Mouse (Mus musculus) midbrain, embryonic 12.5 days (tissue): ENCODE measurements around the gene Cd59a. TPM values are rescaled to one million over a fixed set of nuclear protein-coding genes. Genes with fewer than 3 reads are reported as not detected.
"Not testable (repeated sequence)": the region's sequence is repeated elsewhere in the genome, so short reads cannot be mapped to it uniquely, and the experiment has no call there.

Experiments
- ATAC-seq: fragments of 200-750 bp; cut with Nextera tagmentation; 2 replicates; pipeline ENCODE4 v1.8.0; 2017; ENCODE audit warnings: low read depth, moderate TSS enrichment, moderate library complexity; ENCODE audit not compliant: low FRiP score
- H3K27ac ChIP-seq: fragments of 300-500 bp; sonication (generic); replicated peaks from 2 replicates; pipeline ENCODE4 v1.5.1; 2016; ENCODE audit warnings: mild to moderate bottlenecking
- H3K27me3 ChIP-seq: fragments of 300-500 bp; sonication (generic); 2 replicates; pipeline ENCODE4 v1.6.1; 2016; ENCODE audit warnings: mild to moderate bottlenecking
- H3K36me3 ChIP-seq: fragments of 300-500 bp; sonication (generic); 2 replicates; pipeline ENCODE4 v1.6.1; 2016
- H3K4me1 ChIP-seq: fragments of 300-500 bp; sonication (generic); 2 replicates; pipeline ENCODE4 v1.6.1; 2016
- H3K4me2 ChIP-seq: fragments of 300-500 bp; sonication (generic); replicated peaks from 2 replicates; pipeline ENCODE4 v1.6.1; 2016; ENCODE audit warnings: mild to moderate bottlenecking, moderate library complexity
- H3K4me3 ChIP-seq: fragments of 300-500 bp; sonication (generic); 2 replicates; pipeline ENCODE4 v1.5.1; 2016; ENCODE audit warnings: mild to moderate bottlenecking
- H3K9ac ChIP-seq: fragments of 300-500 bp; sonication (generic); replicated peaks from 2 replicates; pipeline ENCODE4 v1.6.1; 2016; ENCODE audit warnings: mild to moderate bottlenecking, moderate library complexity
- H3K9me3 ChIP-seq: fragments of 300-500 bp; sonication (generic); 2 replicates; pipeline ENCODE4 v1.6.1; 2016; ENCODE audit warnings: mild to moderate bottlenecking
- WGBS: fragments of 180-500 bp; shearing (Covaris S2); methylation state at CpG from one replicate; pipeline ENCODE4 v1.1.7; 2016; 5-methylcytosine and 5-hydroxymethylcytosine counted together
- polyA plus RNA-seq: library from polyadenylated mRNA; unstranded; fragments of >200 nt; fragmentation: Nextera tagmentation; extraction: Ambion mirVana; gene quantifications from 2 replicates; pipeline ENCODE4 v1.2.1, GENCODE M21; 2016

The Cd59a gene
- polyA plus RNA-seq, 1 experiment from 2014 or later: 22.5 TPM

GRCm38 (mm10) chr2:104082474-104082873, 13.1 kb upstream of the Cd59a start:
- H3K27ac ChIP-seq: no peak overlapping the region
- no peak overlapping the region for H3K4me3 ChIP-seq
- H3K9me3 ChIP-seq: no peaks in the 10 kb centered on the region
- no peaks in the 10 kb centered on the region for H3K4me1 ChIP-seq
- no peak overlapping the region for H3K4me2 ChIP-seq
- ATAC-seq: no peak
- H3K9ac ChIP-seq: no peak overlapping the region; the same call in 1 of the 2 replicates
- H3K36me3 ChIP-seq: no peaks in the 10 kb centered on the region
- no peaks in the 10 kb centered on the region for H3K27me3 ChIP-seq

GRCm38 (mm10) chr2:104084027-104084426, 11.6 kb upstream of the Cd59a start:
- not testable (repeated sequence) for H3K4me2 ChIP-seq, ATAC-seq, H3K9me3 ChIP-seq, H3K27ac ChIP-seq, H3K4me3 ChIP-seq, H3K27me3 ChIP-seq, H3K4me1 ChIP-seq, H3K36me3 ChIP-seq, H3K9ac ChIP-seq

- not testable (repeated sequence) for ATAC-seq, H3K27me3 ChIP-seq, H3K4me2 ChIP-seq, H3K4me3 ChIP-seq, H3K4me1 ChIP-seq, H3K36me3 ChIP-seq, H3K9ac ChIP-seq, H3K9me3 ChIP-seq, H3K27ac ChIP-seq
- 86% methylated on average over 1 of the region's 1 CpGs for WGBS
Measured at GRCm38 (mm10) chr2:104087562-104087961, 8.0 kb upstream of the Cd59a start.

- Histone ChIP-seq H3K4me3 (no peak overlapping the region), H3K27ac (no peak overlapping the region), H3K36me3 (no peaks in the 10 kb centered on the region), H3K4me2 (no peak overlapping the region), H3K9ac (no peak overlapping the region), H3K4me1 (peaks cover 11% of the 10 kb centered on the region), H3K27me3 (no peaks in the 10 kb centered on the region), H3K9me3 (no peaks in the 10 kb centered on the region)
- WGBS: 86% methylated on average over 2 of the region's 2 CpGs
- ATAC-seq: no peak
Measured at GRCm38 (mm10) chr2:104093305-104093704, 2.3 kb upstream of the Cd59a start.

GRCm38 (mm10) chr2:104096256-104096655, 655 bp downstream of the Cd59a start:
- Histone ChIP-seq H3K27me3 (no peaks in the 10 kb centered on the region), H3K9me3 (no peaks in the 10 kb centered on the region), H3K4me1 (peaks cover 11% of the 10 kb centered on the region), H3K4me2 (peak overlapping the region; percentile 55), H3K4me3 (peak overlapping the region; percentile 45), H3K36me3 (no peaks in the 10 kb centered on the region), H3K9ac (peak overlapping the region; percentile 57), H3K27ac (peak overlapping the region; percentile 74)
- no peak for ATAC-seq
- WGBS: 40% methylated on average over 10 of the region's 10 CpGs

- H3K9me3 ChIP-seq, H3K27ac ChIP-seq, H3K4me3 ChIP-seq, ATAC-seq, H3K27me3 ChIP-seq, H3K36me3 ChIP-seq, H3K9ac ChIP-seq: not testable (repeated sequence)
- Histone ChIP-seq H3K4me2 (peak overlapping the region; percentile 55), H3K4me1 (peaks cover 11% of the 10 kb centered on the region)
- 41% methylated on average over 1 of the region's 1 CpGs for WGBS
Measured at GRCm38 (mm10) chr2:104096796-104097195, 1.2 kb downstream of the Cd59a start.

GRCm38 (mm10) chr2:104097396-104097795, 1.8 kb downstream of the Cd59a start:
- not testable (repeated sequence) for ATAC-seq, H3K27me3 ChIP-seq, H3K4me3 ChIP-seq, H3K36me3 ChIP-seq, H3K9me3 ChIP-seq, H3K4me2 ChIP-seq, H3K27ac ChIP-seq, H3K9ac ChIP-seq
- H3K4me1 ChIP-seq: peaks cover 11% of the 10 kb centered on the region
- 91% methylated on average over 4 of the region's 4 CpGs for WGBS

GRCm38 (mm10) chr2:104098529-104099230, 3.1 kb downstream of the Cd59a start:
- no peak overlapping the region for H3K4me2 ChIP-seq
- no peak overlapping the region for H3K27ac ChIP-seq
- H3K4me1 ChIP-seq: peaks cover 11% of the 10 kb centered on the region
- no peaks in the 10 kb centered on the region for H3K27me3 ChIP-seq
- no peak overlapping the region for H3K9ac ChIP-seq
- no peaks in the 10 kb centered on the region for H3K9me3 ChIP-seq
- no peaks in the 10 kb centered on the region for H3K36me3 ChIP-seq
- WGBS: 50% methylated on average over 3 of the region's 3 CpGs
- no peak for ATAC-seq
- H3K4me3 ChIP-seq: no peak overlapping the region

GRCm38 (mm10) chr2:104099231-104099585, 3.6 kb downstream of the Cd59a start:
- ATAC-seq: no peak
- Histone ChIP-seq H3K9ac (no peak overlapping the region), H3K27ac (no peak overlapping the region), H3K27me3 (no peaks in the 10 kb centered on the region), H3K4me2 (no peak overlapping the region), H3K4me1 (peaks cover 11% of the 10 kb centered on the region), H3K9me3 (no peaks in the 10 kb centered on the region), H3K36me3 (no peaks in the 10 kb centered on the region), H3K4me3 (no peak overlapping the region)
- WGBS: 90% methylated on average over 2 of the region's 2 CpGs

GRCm38 (mm10) chr2:104099946-104100345, 4.3 kb downstream of the Cd59a start:
- Histone ChIP-seq H3K9me3 (no peaks in the 10 kb centered on the region), H3K27me3 (no peaks in the 10 kb centered on the region), H3K27ac (no peak overlapping the region), H3K4me1 (peaks cover 11% of the 10 kb centered on the region), H3K4me3 (no peak overlapping the region), H3K4me2 (no peak overlapping the region), H3K9ac (no peak overlapping the region), H3K36me3 (no peaks in the 10 kb centered on the region)
- WGBS: 26% methylated on average over 1 of the region's 1 CpGs
- ATAC-seq: no peak

- no peak overlapping the region for H3K9ac ChIP-seq
- 89% methylated on average over 6 of the region's 6 CpGs for WGBS
- H3K27me3 ChIP-seq: no peaks in the 10 kb centered on the region
- H3K36me3 ChIP-seq: no peaks in the 10 kb centered on the region
- no peaks in the 10 kb centered on the region for H3K9me3 ChIP-seq
- H3K4me2 ChIP-seq: no peak overlapping the region
- no peak for ATAC-seq
- H3K4me1 ChIP-seq: no peaks in the 10 kb centered on the region
- no peak overlapping the region for H3K4me3 ChIP-seq
- H3K27ac ChIP-seq: no peak overlapping the region
Measured at GRCm38 (mm10) chr2:104104800-104105199, 9.2 kb downstream of the Cd59a start.

GRCm38 (mm10) chr2:104109021-104109420, 13.4 kb downstream of the Cd59a start:
- not testable (repeated sequence) for H3K9me3 ChIP-seq, H3K9ac ChIP-seq, H3K27me3 ChIP-seq, H3K36me3 ChIP-seq, H3K27ac ChIP-seq, H3K4me2 ChIP-seq, ATAC-seq, H3K4me1 ChIP-seq, H3K4me3 ChIP-seq
- WGBS: 95% methylated on average over 2 of the region's 2 CpGs

GRCm38 (mm10) chr2:104109528-104109927, 13.9 kb downstream of the Cd59a start:
- Histone ChIP-seq H3K9me3 (no peaks in the 10 kb centered on the region), H3K36me3 (no peaks in the 10 kb centered on the region), H3K9ac (no peak overlapping the region), H3K27me3 (no peaks in the 10 kb centered on the region), H3K4me2 (no peak overlapping the region), H3K27ac (no peak overlapping the region), H3K4me1 (no peaks in the 10 kb centered on the region), H3K4me3 (no peak overlapping the region)
- WGBS: 80% methylated on average over 2 of the region's 2 CpGs
- no peak for ATAC-seq
